ENCODE assay signal across 25 mouse cellular contexts in genomic region chr10:115346444-115346843, GRCm38 (mm10).
"Had no signal": no experiment of that assay in that cellular context is flagged by ENCODE, and none has a peak within 500 bp of the region (broad histone marks: within the 10 kb centered on the region; RNA-seq: fewer than 3 reads in every experiment).

No protein-coding gene starts in this region.

- H3K4me2 ChIP-seq: heart, embryonic 11.5 days; heart, embryonic 13.5 days; heart, embryonic 15.5 days; hindbrain, embryonic 13.5 days; hindbrain, embryonic 15.5 days; kidney, embryonic 15.5 days; limb, embryonic 13.5 days; limb, embryonic 15.5 days; liver, embryonic 15.5 days had no signal

- H3K4me3 ChIP-seq: heart, adult 2 months; heart, embryonic 13.5 days; heart, embryonic 15.5 days; hindbrain, embryonic 13.5 days; hindbrain, embryonic 15.5 days; kidney, embryonic 15.5 days; limb, embryonic 13.5 days; limb, embryonic 15.5 days; liver, embryonic 15.5 days had no signal

- DNase-seq: forebrain, postnatal 0 days; gastrocnemius, postnatal 14 days; gastrocnemius, postnatal 36 days; heart, adult 2 months; heart, postnatal 14 days; heart, postnatal 36 days; kidney, adult 11 months; kidney, adult 2 months; kidney, adult 9 months; kidney, postnatal 14 days; kidney, postnatal 36 days; layer of hippocampus, adult 9-11 months; layer of hippocampus, postnatal 36 days; left cerebral cortex, postnatal 4 days had no signal

- H3K27me3 ChIP-seq: heart, embryonic 13.5 days; heart, embryonic 15.5 days; hindbrain, embryonic 13.5 days; hindbrain, embryonic 15.5 days; kidney, embryonic 15.5 days; limb, embryonic 13.5 days; limb, embryonic 15.5 days; liver, embryonic 15.5 days had no signal

- ATAC-seq: forebrain, postnatal 0 days; intestine, embryonic 16.5 days had no signal

- H3K9ac ChIP-seq: forebrain, postnatal 0 days; heart, embryonic 13.5 days; heart, embryonic 15.5 days; hindbrain, embryonic 13.5 days; hindbrain, embryonic 15.5 days; kidney, embryonic 15.5 days; limb, embryonic 13.5 days; limb, embryonic 15.5 days; liver, embryonic 15.5 days had no signal

- H3K9me3 ChIP-seq: heart, embryonic 13.5 days; heart, embryonic 15.5 days; hindbrain, embryonic 13.5 days; hindbrain, embryonic 15.5 days; kidney, embryonic 15.5 days; limb, embryonic 13.5 days; limb, embryonic 15.5 days; liver, embryonic 15.5 days had no signal

- H3K27ac ChIP-seq: heart, adult 2 months; heart, embryonic 13.5 days; heart, embryonic 15.5 days; hindbrain, embryonic 13.5 days; hindbrain, embryonic 15.5 days; kidney, embryonic 15.5 days; kidney, postnatal 0 days; limb, embryonic 13.5 days; limb, embryonic 15.5 days; liver, embryonic 15.5 days had no signal

- H3K4me1 ChIP-seq: heart, embryonic 13.5 days; heart, embryonic 15.5 days; hindbrain, embryonic 15.5 days; limb, embryonic 13.5 days; limb, embryonic 15.5 days had no signal
